Mouse (Mus musculus): Measurements from ENCODE around the gene Ahcyl2.

DNA sequence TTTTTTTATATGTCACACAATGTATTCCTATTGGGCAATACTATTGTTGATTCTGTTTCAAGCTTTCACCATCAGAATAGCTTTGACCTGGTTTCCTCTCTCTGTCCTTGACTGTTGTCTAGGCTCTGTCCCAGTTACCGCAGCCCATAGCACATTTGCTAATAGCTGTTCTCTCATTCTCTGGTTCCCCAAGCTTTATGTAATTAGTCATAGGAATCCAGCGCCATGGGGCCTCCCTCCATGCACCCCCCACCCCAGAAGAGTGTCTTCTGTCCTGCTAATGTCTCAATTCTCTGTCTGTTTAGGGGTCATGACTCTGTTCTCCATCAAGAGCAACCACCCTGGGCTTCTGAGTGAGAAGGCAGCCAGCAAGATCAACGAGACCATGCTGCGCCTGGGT lies 11.3 kb upstream of the Ahcyl2 start:
- TF ChIP-seq GATA1 (IDR thresholded peaks at IDR 0.05; ENCODE audit: low read length): no peak
- no peak for TF ChIP-seq TAL1 (IDR thresholded peaks at IDR 0.05; ENCODE audit: low read length)

All from erythroblast, embryonic 14.5 days (primary cell).